Mouse (Mus musculus) limb, embryonic 15.5 days (tissue): ENCODE data around the gene Lrsam1. TPM values are rescaled to one million over a fixed set of nuclear protein-coding genes. Genes with fewer than 3 reads are reported as not detected.
A peak's percentile ranks its signal among the peaks of the same experiment; 100 is the strongest.

Source experiments
- ATAC-seq: fragments of 200-750 bp; cut with Nextera tagmentation; 2 replicates; pipeline ENCODE4 v1.8.0; 2017; ENCODE audit warnings: low read depth, moderate TSS enrichment; ENCODE audit not compliant: insufficient number of reproducible peaks, low FRiP score, low TSS enrichment
- H3K27ac ChIP-seq: fragments of 300-500 bp; sonication (generic); 2 replicates; pipeline ENCODE4 v1.5.1; 2015; ENCODE audit warnings: moderate library complexity, mild to moderate bottlenecking, inconsistent platforms
- H3K27me3 ChIP-seq: fragments of 300-500 bp; sonication (generic); 2 replicates; pipeline ENCODE4 v1.6.1; 2015; ENCODE audit warnings: inconsistent platforms
- H3K36me3 ChIP-seq: fragments of 300-500 bp; sonication (generic); 2 replicates; pipeline ENCODE4 v1.6.1; 2015; ENCODE audit warnings: inconsistent platforms
- H3K4me1 ChIP-seq: fragments of 300-500 bp; sonication (generic); 2 replicates; pipeline ENCODE4 v1.6.1; 2015; ENCODE audit warnings: inconsistent platforms
- H3K4me2 ChIP-seq: fragments of 300-500 bp; sonication (generic); 2 replicates; pipeline ENCODE4 v1.6.1; 2015; ENCODE audit warnings: mild to moderate bottlenecking, inconsistent platforms
- H3K4me3 ChIP-seq: fragments of 300-500 bp; sonication (generic); 2 replicates; pipeline ENCODE4 v1.5.1; 2015; ENCODE audit warnings: mild to moderate bottlenecking, inconsistent platforms
- H3K9ac ChIP-seq: fragments of 300-500 bp; sonication (generic); 2 replicates; pipeline ENCODE4 v1.6.1; 2015; ENCODE audit warnings: inconsistent platforms
- H3K9me3 ChIP-seq: fragments of 300-500 bp; sonication (generic); 2 replicates; pipeline ENCODE4 v1.6.1; 2016; ENCODE audit warnings: inconsistent platforms
- WGBS: fragments of 180-500 bp; shearing (Covaris S2); methylation state at CpG from one replicate; pipeline ENCODE4 v1.1.7; 2015; 5-methylcytosine and 5-hydroxymethylcytosine counted together
- polyA plus RNA-seq: library from polyadenylated mRNA; unstranded; fragments of >200 nt; fragmentation: Nextera tagmentation; extraction: Ambion mirVana; gene quantifications from 2 replicates; pipeline ENCODE4 v1.2.1, GENCODE M21; 2015

The Lrsam1 gene
- polyA plus RNA-seq, 1 experiment from 2014 or later, result 12.0 TPM

DNA sequence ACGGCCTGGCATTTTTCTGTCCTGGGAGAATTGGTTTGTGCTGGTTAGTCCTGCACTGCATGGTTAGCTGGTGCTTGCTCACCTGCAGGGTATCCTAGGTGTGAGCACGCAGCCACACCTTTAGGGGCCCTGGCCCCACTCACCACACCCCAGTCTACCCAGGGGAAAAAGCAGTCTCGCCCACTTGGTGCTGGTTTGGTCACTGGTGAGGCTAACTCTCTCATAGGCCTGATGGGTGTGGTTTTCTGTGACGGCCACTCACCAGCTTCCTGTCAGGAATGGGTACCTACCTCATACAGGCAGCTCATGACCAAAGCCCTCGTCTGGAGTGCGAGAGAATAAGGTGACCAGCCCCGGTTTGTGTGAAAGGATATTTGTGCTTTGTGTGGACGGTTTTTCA lies 56.1 kb downstream of the Lrsam1 start:
- no peak overlapping the region for H3K4me2 ChIP-seq
- H3K9ac ChIP-seq, result no peak overlapping the region
- peaks cover 13% of the 10 kb centered on the region for H3K36me3 ChIP-seq
- H3K27ac ChIP-seq, result peak overlapping the region; percentile 47; the same call in 1 of the 2 replicates
- 67% methylated on average over 8 of the region's 8 CpGs for WGBS
- H3K4me3 ChIP-seq, result no peak overlapping the region
- ATAC-seq, result no peak
- no peaks in the 10 kb centered on the region for H3K9me3 ChIP-seq
- no peaks in the 10 kb centered on the region for H3K27me3 ChIP-seq
- H3K4me1 ChIP-seq, result peaks cover 47% of the 10 kb centered on the region

DNA sequence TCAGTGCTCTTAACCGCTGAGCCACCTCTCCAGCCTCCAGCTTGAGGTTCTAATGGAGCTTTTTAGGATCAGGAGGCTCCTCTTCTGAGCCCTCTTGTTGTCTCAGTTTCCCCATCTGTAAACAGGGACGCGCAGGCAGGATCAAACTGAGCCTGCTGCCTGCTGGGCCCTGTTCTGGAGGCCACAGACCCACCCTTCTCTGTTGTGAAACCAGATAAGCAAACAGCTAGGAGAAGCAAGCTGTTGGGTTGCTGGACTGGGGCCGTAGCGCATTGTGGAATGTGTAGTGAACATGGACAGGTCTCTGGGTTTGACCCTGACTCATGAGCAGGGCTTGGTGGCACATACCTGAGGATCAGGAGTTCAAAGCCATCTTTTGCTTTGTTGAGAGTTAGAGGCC lies 56.8 kb downstream of the Lrsam1 start:
- H3K4me2 ChIP-seq, result no peak overlapping the region
- peak overlapping the region; percentile 47; the same call in 1 of the 2 replicates for H3K27ac ChIP-seq
- peaks cover 47% of the 10 kb centered on the region for H3K4me1 ChIP-seq
- H3K36me3 ChIP-seq, result peaks cover 9% of the 10 kb centered on the region
- no peak overlapping the region for H3K4me3 ChIP-seq
- no peaks in the 10 kb centered on the region for H3K9me3 ChIP-seq
- 89% methylated on average over 5 of the region's 5 CpGs for WGBS
- H3K27me3 ChIP-seq, result no peaks in the 10 kb centered on the region
- no peak for ATAC-seq
- H3K9ac ChIP-seq, result no peak overlapping the region

DNA sequence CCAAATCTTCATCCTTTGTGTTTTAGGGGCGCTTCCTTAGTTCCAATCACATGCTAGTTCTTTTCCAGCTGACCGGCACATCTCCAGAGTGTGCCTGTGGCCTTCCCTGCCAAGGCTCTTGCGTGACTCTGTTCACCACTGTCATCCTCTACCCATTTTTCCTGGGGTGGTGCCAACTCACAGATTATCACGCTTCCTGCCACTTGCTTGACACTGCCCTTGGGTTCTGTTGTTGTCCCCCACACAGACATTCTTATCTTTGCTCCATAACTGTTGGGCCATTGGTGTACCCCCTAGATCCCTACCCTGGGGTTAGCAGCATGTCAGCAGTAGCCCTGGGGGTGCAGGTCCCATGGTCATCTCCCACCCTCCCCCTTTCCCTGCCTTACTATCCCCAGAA lies 57.9 kb downstream of the Lrsam1 start:
- H3K27me3 ChIP-seq, result no peaks in the 10 kb centered on the region
- no peak for ATAC-seq
- H3K27ac ChIP-seq, result no peak overlapping the region
- H3K4me2 ChIP-seq, result no peak overlapping the region
- 85% methylated on average over 4 of the region's 4 CpGs for WGBS
- peaks cover 46% of the 10 kb centered on the region for H3K4me1 ChIP-seq
- no peaks in the 10 kb centered on the region for H3K9me3 ChIP-seq
- H3K4me3 ChIP-seq, result no peak overlapping the region
- H3K36me3 ChIP-seq, result peaks cover 6% of the 10 kb centered on the region; the same call in 1 of the 2 replicates
- H3K9ac ChIP-seq, result no peak overlapping the region

DNA sequence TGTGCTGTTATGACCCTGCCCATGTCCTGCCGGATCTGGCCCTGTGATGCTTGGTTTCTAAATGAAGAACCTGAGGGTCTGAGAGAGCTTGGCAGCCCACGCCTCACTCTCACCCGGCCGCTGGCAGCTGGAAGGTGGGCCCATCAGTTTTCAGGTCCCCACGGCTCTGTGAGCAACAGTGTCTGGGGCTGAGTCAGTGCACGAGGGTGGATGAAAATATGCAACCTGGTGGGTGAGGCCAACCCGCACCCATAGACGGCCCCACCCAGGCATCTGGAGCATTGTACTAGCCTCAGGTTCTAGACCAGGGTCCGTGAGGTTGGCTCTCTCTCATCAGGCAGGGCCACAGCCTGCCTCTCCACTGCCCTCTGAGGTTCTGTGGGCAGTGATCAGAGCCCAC lies 59.3 kb downstream of the Lrsam1 start:
- H3K4me2 ChIP-seq, result no peak overlapping the region
- H3K9ac ChIP-seq, result no peak overlapping the region
- H3K9me3 ChIP-seq, result no peaks in the 10 kb centered on the region
- H3K4me1 ChIP-seq, result peaks cover 46% of the 10 kb centered on the region
- 56% methylated on average over 9 of the region's 9 CpGs for WGBS
- no peaks in the 10 kb centered on the region for H3K27me3 ChIP-seq
- H3K27ac ChIP-seq, result no peak overlapping the region
- ATAC-seq, result no peak
- H3K4me3 ChIP-seq, result no peak overlapping the region
- H3K36me3 ChIP-seq, result peaks cover 6% of the 10 kb centered on the region; the same call in 1 of the 2 replicates

DNA sequence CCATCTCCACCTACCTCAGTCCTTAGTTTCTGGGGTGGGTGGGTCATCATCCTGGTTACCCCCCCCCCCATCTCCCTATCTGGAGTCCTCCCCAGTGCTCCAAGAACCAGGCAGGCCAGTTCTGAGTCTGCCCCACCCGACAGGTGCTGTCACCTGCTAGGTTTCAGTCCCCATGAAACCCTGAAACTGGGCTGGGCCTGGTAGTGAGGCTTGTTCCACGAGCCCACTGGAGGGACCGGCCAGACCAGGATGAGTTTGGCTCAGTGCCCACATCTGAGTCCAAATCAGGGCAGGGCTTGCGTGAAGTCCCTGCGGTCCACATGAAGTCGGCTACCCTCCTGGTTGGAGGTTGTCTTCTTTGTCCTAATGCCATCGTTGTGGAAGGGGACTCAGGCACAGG lies 62.4 kb downstream of the Lrsam1 start:
- Histone ChIP-seq H3K9ac (no peak overlapping the region), H3K4me3 (no peak overlapping the region), H3K9me3 (no peaks in the 10 kb centered on the region), H3K36me3 (peaks cover 6% of the 10 kb centered on the region; the same call in 1 of the 2 replicates), H3K27ac (peak overlapping the region; percentile 18; the same call in 1 of the 2 replicates), H3K4me2 (no peak overlapping the region), H3K27me3 (no peaks in the 10 kb centered on the region), H3K4me1 (peaks cover 53% of the 10 kb centered on the region)
- peak; percentile 25; the same call in 1 of the 2 replicates for ATAC-seq
- WGBS, result 53% methylated on average over 7 of the region's 7 CpGs

DNA sequence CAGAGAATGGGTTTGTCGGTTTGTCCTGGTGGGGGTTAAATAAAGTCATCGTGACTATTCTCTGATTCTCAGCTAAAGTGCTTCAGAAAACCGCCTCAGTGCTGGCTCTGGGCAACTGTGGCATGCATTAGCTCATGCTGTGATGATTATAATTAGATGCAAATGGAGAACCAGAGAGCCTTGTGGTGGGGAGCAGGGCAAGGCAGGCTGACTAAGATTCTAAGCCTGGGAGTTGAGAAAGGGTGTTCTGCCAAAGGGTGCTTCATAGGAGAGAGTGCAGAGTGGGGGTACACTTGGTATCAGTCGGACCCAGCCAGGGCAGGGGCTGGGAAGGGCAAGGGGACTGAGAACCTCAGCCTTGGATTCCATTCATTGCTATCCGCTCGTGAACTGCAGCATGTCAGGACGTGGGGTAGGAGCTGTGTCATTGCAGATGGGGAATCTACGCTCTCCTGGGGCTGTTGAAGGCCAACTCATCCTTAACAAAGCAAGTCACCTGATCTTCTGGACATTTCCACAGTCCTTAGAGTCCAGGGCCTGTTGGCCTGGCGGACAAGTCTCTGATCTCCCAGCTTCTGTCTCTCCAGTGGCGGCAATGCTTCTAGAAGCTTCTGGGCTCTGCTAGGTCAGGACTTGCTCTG lies 64.8 kb downstream of the Lrsam1 start:
- 52% methylated on average over 10 of the region's 10 CpGs for WGBS
- H3K4me2 ChIP-seq, result no peak overlapping the region
- H3K4me1 ChIP-seq, result peaks cover 61% of the 10 kb centered on the region
- peak overlapping the region; percentile 72 for H3K27ac ChIP-seq
- no peaks in the 10 kb centered on the region for H3K27me3 ChIP-seq
- peaks cover 12% of the 10 kb centered on the region; the same call in 1 of the 2 replicates for H3K36me3 ChIP-seq
- no peaks in the 10 kb centered on the region for H3K9me3 ChIP-seq
- no peak overlapping the region; the same call in 1 of the 2 replicates for H3K9ac ChIP-seq
- ATAC-seq, result no peak
- H3K4me3 ChIP-seq, result no peak overlapping the region

DNA sequence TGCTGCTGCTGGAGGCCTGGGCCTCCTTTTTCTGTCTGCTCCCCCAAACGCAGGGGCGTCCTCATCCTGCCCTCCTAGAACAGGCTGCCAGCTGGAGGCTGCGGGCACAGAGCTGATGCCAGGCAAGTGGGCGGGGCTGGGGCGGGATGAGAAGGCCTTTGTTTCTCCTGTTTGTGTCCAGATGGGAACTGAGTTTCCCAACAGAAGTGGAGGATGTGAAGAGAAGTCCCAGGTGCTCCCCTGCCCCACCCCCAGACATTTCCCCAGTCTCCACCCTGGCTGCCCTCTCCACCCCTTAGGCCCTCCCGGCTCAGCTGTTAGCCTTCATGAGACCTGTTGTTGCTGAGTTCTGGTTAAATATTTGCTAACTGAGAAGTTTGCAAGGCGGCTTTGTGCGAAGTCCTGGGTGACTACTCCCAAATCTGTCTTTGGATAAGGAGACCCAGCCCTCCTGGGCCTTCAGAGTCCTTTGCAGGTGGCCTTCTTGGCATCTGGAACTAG lies 65.8 kb downstream of the Lrsam1 start:
- no peaks in the 10 kb centered on the region for H3K27me3 ChIP-seq
- H3K4me1 ChIP-seq, result peaks cover 60% of the 10 kb centered on the region
- H3K9ac ChIP-seq, result no peak overlapping the region
- ATAC-seq, result no peak
- H3K36me3 ChIP-seq, result peaks cover 17% of the 10 kb centered on the region; the same call in 1 of the 2 replicates
- peak overlapping the region; percentile 72 for H3K27ac ChIP-seq
- WGBS, result 44% methylated on average over 8 of the region's 8 CpGs
- no peak overlapping the region for H3K4me3 ChIP-seq
- H3K9me3 ChIP-seq, result no peaks in the 10 kb centered on the region
- H3K4me2 ChIP-seq, result no peak overlapping the region

DNA sequence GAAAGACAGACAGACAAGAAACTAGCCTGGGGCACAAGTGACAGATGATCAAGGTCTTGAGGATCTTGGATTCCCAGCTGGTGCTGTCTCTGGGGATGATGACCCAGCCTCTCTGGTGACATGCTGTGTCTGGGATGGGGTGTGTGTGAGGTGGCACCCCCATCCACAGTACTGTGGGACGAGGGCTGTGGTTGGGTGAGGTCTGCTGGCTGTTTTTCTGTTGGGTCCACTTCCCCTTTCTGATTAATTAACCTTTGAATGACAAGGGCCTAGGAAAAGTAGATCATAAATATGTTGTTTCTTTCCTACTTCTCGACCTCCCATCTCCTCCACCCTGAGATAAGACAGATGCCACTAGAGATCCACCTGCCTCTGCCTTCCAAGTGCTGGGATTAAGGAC lies 67.3 kb downstream of the Lrsam1 start:
- no peak overlapping the region for H3K9ac ChIP-seq
- no peak overlapping the region for H3K4me2 ChIP-seq
- H3K27ac ChIP-seq, result peak overlapping the region; percentile 67
- WGBS, result 61% methylated on average over 2 of the region's 2 CpGs
- no peak overlapping the region for H3K4me3 ChIP-seq
- H3K9me3 ChIP-seq, result no peaks in the 10 kb centered on the region
- H3K36me3 ChIP-seq, result peaks cover 15% of the 10 kb centered on the region; the same call in 1 of the 2 replicates
- H3K27me3 ChIP-seq, result no peaks in the 10 kb centered on the region
- peaks cover 74% of the 10 kb centered on the region for H3K4me1 ChIP-seq
- ATAC-seq, result no peak

DNA sequence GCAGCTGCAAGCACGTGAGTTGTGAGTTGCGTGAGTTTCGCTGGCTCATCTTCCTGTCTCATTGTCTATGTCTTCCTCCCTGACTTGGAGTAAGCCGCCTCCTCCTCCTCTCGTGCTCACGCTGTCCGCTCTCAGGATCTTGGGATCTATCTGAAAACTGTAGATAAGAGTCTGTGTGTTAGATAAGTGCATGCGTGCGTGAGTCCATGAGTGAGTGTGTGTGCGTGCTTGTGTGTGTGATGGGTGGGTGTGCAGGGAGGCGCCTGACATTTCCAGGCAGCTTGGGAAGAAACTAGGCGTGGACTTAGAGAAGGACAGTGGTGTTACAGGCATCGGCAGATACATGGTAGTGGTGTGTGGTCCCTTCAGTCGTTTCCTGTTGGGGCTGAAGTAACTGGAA lies 68.9 kb downstream of the Lrsam1 start:
- Histone ChIP-seq H3K27ac (peak overlapping the region; percentile 38; the same call in 1 of the 2 replicates), H3K4me1 (peaks cover 72% of the 10 kb centered on the region), H3K36me3 (peaks cover 15% of the 10 kb centered on the region; the same call in 1 of the 2 replicates), H3K9ac (no peak overlapping the region), H3K27me3 (no peaks in the 10 kb centered on the region), H3K4me2 (no peak overlapping the region), H3K4me3 (no peak overlapping the region), H3K9me3 (no peaks in the 10 kb centered on the region)
- no peak for ATAC-seq
- WGBS, result 81% methylated on average over 14 of the region's 14 CpGs

DNA sequence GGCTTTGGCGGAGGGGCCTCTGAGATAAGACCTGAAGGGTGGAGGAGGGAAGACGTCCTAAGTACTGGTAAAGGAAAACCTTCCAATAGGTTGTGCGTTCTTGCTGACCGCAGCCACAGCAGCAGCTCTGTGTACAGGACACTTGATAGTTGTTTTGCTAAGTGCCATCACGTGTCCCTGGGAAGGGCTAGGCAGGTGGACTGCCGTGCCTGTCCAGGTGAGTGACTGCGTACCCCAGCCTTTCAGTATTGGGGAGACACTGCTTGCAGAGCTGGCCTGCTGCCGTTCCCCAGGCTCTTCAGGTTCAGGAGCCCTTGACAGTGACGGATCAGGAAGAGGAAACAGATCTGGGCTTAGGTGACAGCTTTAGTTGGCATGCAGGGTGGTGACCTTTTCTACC lies 70.1 kb downstream of the Lrsam1 start:
- Histone ChIP-seq H3K27me3 (no peaks in the 10 kb centered on the region), H3K27ac (peak overlapping the region; percentile 9; the same call in 1 of the 2 replicates), H3K36me3 (peaks cover 15% of the 10 kb centered on the region; the same call in 1 of the 2 replicates), H3K4me1 (peaks cover 68% of the 10 kb centered on the region), H3K4me3 (no peak overlapping the region), H3K9ac (no peak overlapping the region), H3K4me2 (no peak overlapping the region), H3K9me3 (no peaks in the 10 kb centered on the region)
- no peak for ATAC-seq
- 72% methylated on average over 9 of the region's 9 CpGs for WGBS

DNA sequence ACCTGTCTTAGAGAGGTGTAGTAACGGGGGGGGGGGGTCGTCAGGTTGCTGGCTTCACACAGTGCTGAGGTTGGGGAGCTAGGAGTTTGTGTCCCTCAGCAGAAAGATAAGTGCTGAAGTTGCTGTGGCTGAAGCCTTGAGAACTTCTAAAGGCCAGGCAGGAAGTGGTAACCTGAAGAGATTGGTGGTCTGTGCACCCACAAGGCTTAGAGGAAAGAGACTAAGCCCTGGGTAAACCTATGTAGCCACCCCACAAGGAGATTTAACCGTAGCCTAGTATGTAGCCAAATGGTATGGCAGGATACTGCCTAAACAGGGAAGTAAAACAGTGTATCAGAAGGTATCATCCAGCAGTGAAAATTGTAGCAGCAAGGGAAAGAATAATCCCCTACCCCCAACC lies 71.1 kb downstream of the Lrsam1 start:
- Histone ChIP-seq H3K9ac (no peak overlapping the region), H3K4me3 (no peak overlapping the region), H3K9me3 (no peaks in the 10 kb centered on the region), H3K4me1 (peaks cover 62% of the 10 kb centered on the region), H3K27ac (no peak overlapping the region), H3K4me2 (no peak overlapping the region), H3K36me3 (peaks cover 15% of the 10 kb centered on the region; the same call in 1 of the 2 replicates), H3K27me3 (no peaks in the 10 kb centered on the region)
- WGBS, result 84% methylated on average over 3 of the region's 3 CpGs
- no peak for ATAC-seq

DNA sequence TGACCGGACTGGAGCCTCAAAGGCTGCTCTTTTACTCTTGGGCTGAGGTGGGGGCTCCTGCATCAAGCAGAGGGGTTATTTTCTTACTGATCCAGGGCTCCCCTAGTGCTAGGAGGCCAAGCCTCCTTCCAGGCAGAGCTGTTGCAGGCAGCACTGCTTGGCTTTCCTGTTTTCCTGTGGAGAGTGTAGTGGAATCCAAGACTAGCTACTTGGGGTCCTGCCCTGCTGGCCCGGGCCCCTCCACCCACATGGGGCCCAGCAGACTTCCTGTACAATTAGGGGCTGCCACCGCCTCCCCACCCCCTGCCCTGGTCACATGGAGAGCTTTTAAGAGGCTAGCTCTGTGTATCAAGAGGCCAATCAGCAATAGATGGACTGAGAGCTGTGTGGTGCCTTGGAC lies 72.9 kb downstream of the Lrsam1 start:
- Histone ChIP-seq H3K4me2 (no peak overlapping the region), H3K9ac (no peak overlapping the region), H3K36me3 (peaks cover 11% of the 10 kb centered on the region; the same call in 1 of the 2 replicates), H3K4me3 (no peak overlapping the region), H3K27ac (peak overlapping the region; percentile 79), H3K27me3 (no peaks in the 10 kb centered on the region), H3K4me1 (peaks cover 66% of the 10 kb centered on the region), H3K9me3 (no peaks in the 10 kb centered on the region)
- WGBS, result 14% methylated on average over 3 of the region's 3 CpGs
- peak; percentile 56; the same call in 1 of the 2 replicates for ATAC-seq
